Mouse (Mus musculus) brain, embryonic 14.5 days (tissue): ENCODE measurements at regions not wholly inside any gene's neighbourhood (a gene's known extent, or its start where the extent isn't known, plus 50 kb on each side); places are given as distances from the start of the nearest gene placed in this dataset.

Experiments
- CTCF ChIP-seq: fragments of 200-500 bp; IDR thresholded peaks from 2 replicates; pipeline ENCODE4 v1.5.1; 2012; ENCODE audit warnings: inconsistent platforms, mild to moderate bottlenecking, moderate library complexity, borderline replicate concordance; ENCODE audit not compliant: insufficient read depth, insufficient read length; ENCODE audit errors: extremely low read depth
- POLR2A ChIP-seq: fragments of 200-500 bp; IDR thresholded peaks from 2 replicates; pipeline ENCODE4 v1.6.1; 2012; ENCODE audit warnings: mild to moderate bottlenecking, inconsistent platforms, borderline replicate concordance; ENCODE audit not compliant: poor library complexity, insufficient read depth, insufficient read length, severe bottlenecking; ENCODE audit errors: extremely low read depth

DNA sequence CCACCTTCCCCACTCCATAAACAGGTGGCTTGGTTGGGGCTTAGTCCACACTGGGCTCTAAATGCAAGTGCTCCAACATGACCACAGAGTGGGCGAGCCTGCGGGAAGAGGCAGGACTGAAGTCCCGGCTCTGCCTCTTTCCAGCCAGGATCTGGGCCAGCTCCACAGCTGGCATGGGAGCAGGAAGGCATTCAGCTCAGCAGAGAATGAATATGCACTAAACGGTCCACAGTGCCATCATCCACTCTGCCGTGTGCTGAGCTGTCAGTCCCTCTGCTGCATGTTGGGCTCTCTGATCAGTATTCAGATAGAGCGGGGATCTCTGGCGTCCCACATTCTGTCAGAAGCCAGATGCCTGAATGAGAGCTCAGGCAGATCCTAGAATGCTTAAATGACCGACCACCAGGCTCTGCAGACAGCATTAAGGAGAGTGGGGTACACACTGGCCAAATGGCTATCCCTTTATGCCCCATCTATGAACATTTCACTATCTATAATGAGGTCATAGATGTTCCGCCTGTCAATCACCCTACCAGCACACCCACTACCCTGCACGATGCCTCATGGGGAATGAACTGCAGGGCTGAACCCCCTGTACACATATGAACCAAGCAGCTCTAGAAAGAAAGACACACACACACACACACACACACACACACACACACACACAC lies 317.3 kb downstream of the Ptpru start:
- TF ChIP-seq CTCF, result no peak
- TF ChIP-seq POLR2A, result no peak
